Mouse (Mus musculus) limb, embryonic 11.5 days (tissue): ENCODE data around the gene Kmt2c. TPM values are rescaled to one million over a fixed set of nuclear protein-coding genes. Genes with fewer than 3 reads are reported as not detected.
"Not testable (repeated sequence)": the region's sequence is repeated elsewhere in the genome, so short reads cannot be mapped to it uniquely, and the experiment has no call there.

Experiments
- ATAC-seq: fragments of 200-750 bp; cut with Nextera tagmentation; 2 replicates; pipeline ENCODE4 v1.8.0; 2017; ENCODE audit warnings: low read depth; ENCODE audit not compliant: insufficient number of reproducible peaks, low FRiP score, low TSS enrichment
- DNase-seq: peaks from one replicate; pipeline ENCODE4 v3.0.0-alpha.2; 2015; ENCODE audit warnings: low spot score
- H3K27ac ChIP-seq: fragments of 300-500 bp; sonication (generic); replicated peaks from 2 replicates; pipeline ENCODE4 v1.5.1; 2014; ENCODE audit warnings: low read depth, mild to moderate bottlenecking, low read length
- H3K27me3 ChIP-seq: fragments of 300-500 bp; sonication (generic); 2 replicates; pipeline ENCODE4 v1.6.1; 2014; ENCODE audit warnings: mild to moderate bottlenecking, low read length, mixed read lengths; ENCODE audit not compliant: control insufficient read depth, insufficient read depth
- H3K36me3 ChIP-seq: fragments of 300-500 bp; sonication (generic); 2 replicates; pipeline ENCODE4 v1.6.1; 2014; ENCODE audit warnings: mild to moderate bottlenecking, low read length, moderate library complexity, mixed read lengths; ENCODE audit not compliant: control insufficient read depth, insufficient read depth
- H3K4me1 ChIP-seq: fragments of 300-500 bp; sonication (generic); 2 replicates; pipeline ENCODE4 v1.6.1; 2014; ENCODE audit warnings: low read length, mixed read lengths; ENCODE audit not compliant: control insufficient read depth, insufficient read depth
- H3K4me2 ChIP-seq: fragments of 300-500 bp; sonication (generic); 2 replicates; pipeline ENCODE4 v1.6.1; 2014; ENCODE audit warnings: low read depth, mild to moderate bottlenecking, moderate library complexity; ENCODE audit not compliant: severe bottlenecking
- H3K4me3 ChIP-seq: fragments of 300-500 bp; sonication (generic); 2 replicates; pipeline ENCODE4 v1.5.1; 2014; ENCODE audit warnings: low read depth, low read length
- H3K9ac ChIP-seq: fragments of 300-500 bp; sonication (generic); 2 replicates; pipeline ENCODE4 v1.6.1; 2014; ENCODE audit warnings: mild to moderate bottlenecking, low read length
- H3K9me3 ChIP-seq: fragments of 300-500 bp; sonication (generic); 2 replicates; pipeline ENCODE4 v1.6.1; 2016; ENCODE audit warnings: low read length; ENCODE audit not compliant: control insufficient read depth
- WGBS: fragments of 180-500 bp; shearing (Covaris S2); extraction: QIAGEN DNeasy Blood & Tissue Kit; methylation state at CpG from one replicate; pipeline ENCODE4 v1.1.7; 2014; 5-methylcytosine and 5-hydroxymethylcytosine counted together
- polyA plus RNA-seq: library from polyadenylated mRNA; unstranded; fragments of >200 nt; fragmentation: Nextera tagmentation; extraction: Ambion mirVana; gene quantifications from 2 replicates; pipeline ENCODE4 v1.2.1, GENCODE M21; 2014

Gene Kmt2c
- polyA plus RNA-seq, 1 experiment from 2014 or later = 14.2 TPM

DNA sequence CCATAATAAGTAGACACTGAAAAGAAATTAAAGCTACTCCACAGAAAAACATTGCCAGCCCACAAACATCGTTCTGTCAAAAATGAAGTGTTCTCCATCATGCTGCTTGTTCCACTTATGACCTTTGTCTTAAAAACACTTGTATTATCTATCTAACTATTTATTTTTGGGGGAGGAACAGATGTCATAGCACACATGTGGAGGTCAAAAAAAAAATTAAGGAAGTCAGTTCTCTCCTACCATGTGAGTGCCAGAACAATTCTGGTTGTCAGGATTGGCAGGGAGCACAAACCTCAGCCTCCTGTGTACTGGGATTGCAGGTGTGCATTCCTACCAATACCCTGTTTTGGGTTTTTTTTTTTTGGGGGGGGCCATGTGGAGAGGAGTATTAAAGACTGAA lies 36.6 kb downstream of the Kmt2c start:
- WGBS = 88% methylated on average over 1 of the region's 1 CpGs
- no peak for ATAC-seq
- H3K27me3 ChIP-seq = no peaks in the 10 kb centered on the region
- H3K36me3 ChIP-seq = no peaks in the 10 kb centered on the region
- H3K4me2 ChIP-seq = no peak overlapping the region
- H3K4me1 ChIP-seq = no peaks in the 10 kb centered on the region
- no peaks in the 10 kb centered on the region for H3K9me3 ChIP-seq
- no peak overlapping the region for H3K4me3 ChIP-seq
- no peak overlapping the region for H3K27ac ChIP-seq
- DNase-seq = no peak
- H3K9ac ChIP-seq = no peak overlapping the region

DNA sequence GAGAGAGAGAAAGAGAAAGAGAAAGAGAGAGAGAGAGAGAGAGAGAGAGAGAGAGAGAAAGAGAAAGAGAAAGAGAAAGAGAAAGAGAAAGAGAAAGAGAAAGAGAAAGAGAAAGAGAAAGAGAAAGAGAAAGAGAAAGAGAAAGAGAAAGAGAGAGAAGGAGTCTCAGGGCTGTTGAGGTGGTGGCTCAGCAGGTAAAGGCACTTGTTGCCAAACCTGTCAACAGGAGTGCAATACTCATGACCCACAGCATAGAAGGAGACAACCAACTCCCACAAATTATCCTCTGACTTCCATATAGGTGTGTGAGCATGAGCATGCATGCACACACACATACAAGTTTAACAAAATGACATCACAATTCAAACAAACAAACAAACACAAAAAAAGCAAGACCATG lies 43.2 kb downstream of the Kmt2c start:
- not testable (repeated sequence) for H3K4me1 ChIP-seq, H3K27me3 ChIP-seq, H3K9ac ChIP-seq, DNase-seq, H3K4me2 ChIP-seq, ATAC-seq, H3K36me3 ChIP-seq, H3K27ac ChIP-seq, H3K9me3 ChIP-seq, H3K4me3 ChIP-seq

GRCm38 (mm10) chr5:25452691-25453090 lies 45.9 kb downstream of the Kmt2c start:
- DNase-seq (no peak), ATAC-seq (no peak)
- no peaks in the 10 kb centered on the region for H3K4me1 ChIP-seq

DNA sequence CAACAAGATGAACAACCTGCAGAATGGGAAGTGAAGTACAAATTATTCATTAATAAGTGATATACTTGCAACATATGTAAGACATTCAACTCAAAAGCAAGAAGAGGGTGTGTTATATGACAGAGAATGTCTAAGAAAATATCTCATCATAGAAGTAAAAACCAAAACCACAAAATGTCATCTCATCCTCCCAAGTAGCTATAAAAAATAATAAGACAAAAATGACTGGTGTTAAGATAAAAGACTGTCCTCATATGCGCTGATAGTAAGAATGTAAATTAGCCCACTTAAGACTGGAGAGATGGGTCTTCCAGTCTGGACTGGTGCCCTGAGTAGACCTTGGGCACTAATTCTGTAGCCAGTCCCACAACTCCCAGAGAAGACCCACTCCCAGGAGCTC lies 61.1 kb downstream of the Kmt2c start:
- Histone ChIP-seq H3K36me3 (no peaks in the 10 kb centered on the region), H3K27ac (no peak overlapping the region), H3K9ac (no peak overlapping the region), H3K4me1 (no peaks in the 10 kb centered on the region), H3K4me3 (no peak overlapping the region), H3K9me3 (no peaks in the 10 kb centered on the region; the same call in 1 of the 2 replicates), H3K4me2 (no peak overlapping the region), H3K27me3 (no peaks in the 10 kb centered on the region)
- ATAC-seq = no peak
- no peak for DNase-seq
- WGBS = 100% methylated on average over 1 of the region's 1 CpGs

More at GRCm38 (mm10) chr5:25452691-25453090, 45.9 kb downstream of the Kmt2c start:
- Histone ChIP-seq H3K9ac (no peak overlapping the region), H3K27ac (no peak overlapping the region), H3K9me3 (no peaks in the 10 kb centered on the region), H3K27me3 (no peaks in the 10 kb centered on the region), H3K4me3 (no peak overlapping the region), H3K4me2 (no peak overlapping the region), H3K36me3 (no peaks in the 10 kb centered on the region)
- WGBS = 87% methylated on average over 2 of the region's 2 CpGs

DNA sequence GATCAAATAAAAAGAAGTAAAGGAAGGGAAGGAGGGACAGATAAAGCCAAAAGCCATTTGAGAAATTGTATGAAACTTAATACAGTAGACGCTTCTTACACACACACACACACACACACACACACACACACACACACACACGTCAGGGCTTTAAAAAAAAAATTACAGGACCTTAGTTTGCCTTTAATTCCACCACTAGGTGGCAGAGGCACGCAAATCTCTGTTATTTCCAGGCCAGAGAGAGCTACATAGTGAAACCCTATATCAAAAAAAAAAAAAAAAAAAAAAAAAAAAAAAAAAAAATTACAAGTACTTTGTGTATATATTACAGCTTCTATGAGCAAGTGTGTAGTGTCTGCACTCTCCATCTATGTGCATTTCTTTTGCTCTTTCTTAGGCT lies 62.5 kb downstream of the Kmt2c start:
- Histone ChIP-seq H3K4me1 (no peaks in the 10 kb centered on the region), H3K36me3 (no peaks in the 10 kb centered on the region), H3K27ac (no peak overlapping the region), H3K4me3 (no peak overlapping the region), H3K9me3 (no peaks in the 10 kb centered on the region; the same call in 1 of the 2 replicates), H3K9ac (no peak overlapping the region), H3K27me3 (no peaks in the 10 kb centered on the region), H3K4me2 (no peak overlapping the region)
- peak; percentile 59 for DNase-seq
- 29% methylated on average over 3 of the region's 3 CpGs for WGBS
- ATAC-seq = no peak

GRCm38 (mm10) chr5:25422576-25422975 lies 76.0 kb downstream of the Kmt2c start:
- H3K27ac ChIP-seq = no peak overlapping the region
- 90% methylated on average over 1 of the region's 1 CpGs for WGBS
- H3K4me3 ChIP-seq = no peak overlapping the region
- no peaks in the 10 kb centered on the region for H3K27me3 ChIP-seq
- no peak overlapping the region for H3K9ac ChIP-seq
- no peak overlapping the region for H3K4me2 ChIP-seq
- DNase-seq = no peak
- H3K4me1 ChIP-seq = no peaks in the 10 kb centered on the region
- ATAC-seq = no peak
- H3K36me3 ChIP-seq = no peaks in the 10 kb centered on the region
- no peaks in the 10 kb centered on the region for H3K9me3 ChIP-seq

GRCm38 (mm10) chr5:25420601-25421000 lies 78.0 kb downstream of the Kmt2c start:
- ATAC-seq (no peak), DNase-seq (peak; percentile 38)
- no peaks in the 10 kb centered on the region for H3K4me1 ChIP-seq
- no peaks in the 10 kb centered on the region for H3K27me3 ChIP-seq
- 35% methylated on average over 3 of the region's 3 CpGs for WGBS
- H3K36me3 ChIP-seq = no peaks in the 10 kb centered on the region
- no peak overlapping the region for H3K4me2 ChIP-seq
- H3K27ac ChIP-seq = no peak overlapping the region
- H3K9ac ChIP-seq = no peak overlapping the region
- H3K4me3 ChIP-seq = no peak overlapping the region
- no peaks in the 10 kb centered on the region for H3K9me3 ChIP-seq

DNA sequence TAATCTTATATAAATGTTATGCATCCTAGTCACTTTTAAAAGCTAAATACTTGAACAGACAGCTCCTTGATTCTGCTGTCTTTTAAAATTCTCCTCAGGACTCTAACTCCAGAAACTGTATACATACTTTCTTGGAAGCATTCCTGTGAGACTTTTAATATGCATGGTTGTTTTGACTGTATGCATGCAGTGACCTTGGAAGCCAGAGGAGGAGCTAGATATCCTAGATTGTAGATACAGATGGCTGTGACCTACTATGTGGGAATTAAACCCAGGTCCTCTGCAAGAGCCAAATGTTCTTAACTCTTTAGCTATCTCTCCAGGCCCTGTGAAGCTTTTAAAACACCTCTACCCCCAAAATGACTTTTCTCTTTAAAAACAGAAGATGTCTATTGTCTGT lies 83.2 kb downstream of the Kmt2c start:
- ATAC-seq = no peak
- no peak overlapping the region for H3K4me3 ChIP-seq

DNA sequence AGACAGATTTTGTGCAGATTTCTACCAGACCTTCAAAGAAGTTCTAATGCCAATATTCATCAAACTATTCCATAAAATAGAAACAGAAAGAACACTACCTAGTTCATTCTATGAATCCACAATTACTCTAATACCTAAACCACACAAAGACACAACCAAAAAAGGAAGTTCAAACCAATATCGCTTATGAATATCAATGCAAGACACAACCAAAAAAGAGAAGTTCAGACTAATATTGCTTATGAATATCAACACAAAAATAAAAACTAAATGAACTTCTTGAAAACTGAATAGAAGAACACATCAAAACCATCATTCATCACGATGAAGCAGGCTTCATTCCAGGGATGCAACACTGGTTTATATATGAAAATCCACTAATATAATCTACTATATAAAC lies 101.9 kb downstream of the Kmt2c start:
- Histone ChIP-seq H3K9me3 (no peaks in the 10 kb centered on the region), H3K4me1 (no peaks in the 10 kb centered on the region), H3K36me3 (no peaks in the 10 kb centered on the region), H3K27me3 (no peaks in the 10 kb centered on the region), H3K4me2 (no peak overlapping the region), H3K27ac (no peak overlapping the region), H3K4me3 (no peak overlapping the region), H3K9ac (no peak overlapping the region)
- DNase-seq (no peak), ATAC-seq (no peak)
- WGBS = 90% methylated on average over 2 of the region's 2 CpGs

More for the DNA sequence above, 83.2 kb downstream of the Kmt2c start:
- Histone ChIP-seq H3K36me3 (no peaks in the 10 kb centered on the region), H3K9me3 (no peaks in the 10 kb centered on the region), H3K27ac (no peak overlapping the region), H3K4me2 (no peak overlapping the region), H3K9ac (no peak overlapping the region), H3K4me1 (no peaks in the 10 kb centered on the region), H3K27me3 (no peaks in the 10 kb centered on the region)
- no peak for DNase-seq
